Mouse (Mus musculus) megakaryocyte progenitor cell, adult 5-6 weeks (primary cell): ENCODE measurements around the gene Cers2. TPM values are rescaled to one million over a fixed set of nuclear protein-coding genes. Genes with fewer than 3 reads are reported as not detected.
"Not testable (repeated sequence)": the region's sequence is repeated elsewhere in the genome, so short reads cannot be mapped to it uniquely, and the experiment has no call there.

Experiments
- ATAC-seq: replicated peaks from 2 replicates; pipeline ENCODE4 v1.8.0; 2016; ENCODE audit warnings: mild to moderate bottlenecking, moderate TSS enrichment, inconsistent platforms; ENCODE audit not compliant: poor library complexity
- total RNA-seq, 2 experiments: library from RNA; stranded (forward) in 1 of 2; stranded (reverse) in 1 of 2; fragments of 157-497, 149-512 nt in 1 of 2; fragments of 200-1000 nt in 1 of 2; gene quantifications; 2 replicates each; pipeline versions ENCODE4 v1.2.3 to v1.2.4; 2015 to 2017

Cers2 gene
- total RNA-seq, 2 experiments from 2014 or later, result 98.4 to 203 TPM

GRCm38 (mm10) chr3:95315844-95316550 lies 1.4 kb downstream of the Cers2 start:
- no peak for ATAC-seq

GRCm38 (mm10) chr3:95317414-95318080 lies 3.0 kb downstream of the Cers2 start:
- ATAC-seq, result peak; percentile 29

- peak; percentile 13; the same call in 1 of the 2 replicates for ATAC-seq
These were observed 4.0 kb downstream of the Cers2 start for GRCm38 (mm10) chr3:95318548-95318947.

- ATAC-seq, result no peak
These were observed 4.5 kb downstream of the Cers2 start for GRCm38 (mm10) chr3:95319110-95319509.

- no peak for ATAC-seq
These were observed 5.4 kb downstream of the Cers2 start for GRCm38 (mm10) chr3:95319701-95320625.

- ATAC-seq, result no peak
These were observed 8.8 kb downstream of the Cers2 start for GRCm38 (mm10) chr3:95323429-95323828.

- 0 out of 2 replicates have a peak, but pooled peaks have one; percentile 43 for ATAC-seq
These were observed 10.0 kb downstream of the Cers2 start for GRCm38 (mm10) chr3:95324454-95325144.

- no peak for ATAC-seq
These were observed 14.3 kb downstream of the Cers2 start for GRCm38 (mm10) chr3:95328803-95329404.

GRCm38 (mm10) chr3:95331528-95331927 lies 16.9 kb downstream of the Cers2 start:
- ATAC-seq, result no peak

- ATAC-seq, result no peak
These were observed 22.8 kb downstream of the Cers2 start for GRCm38 (mm10) chr3:95337345-95337744.

GRCm38 (mm10) chr3:95338251-95338650 lies 23.7 kb downstream of the Cers2 start:
- no peak for ATAC-seq

- not testable (repeated sequence) for ATAC-seq
These were observed 28.9 kb downstream of the Cers2 start for GRCm38 (mm10) chr3:95343356-95344000.

GRCm38 (mm10) chr3:95346454-95346853 lies 31.9 kb downstream of the Cers2 start:
- no peak for ATAC-seq

- ATAC-seq, result not testable (repeated sequence)
These were observed 33.8 kb downstream of the Cers2 start for GRCm38 (mm10) chr3:95348343-95348742.

GRCm38 (mm10) chr3:95349491-95349890 lies 34.9 kb downstream of the Cers2 start:
- peak; percentile 94 for ATAC-seq

- peak; percentile 34 for ATAC-seq
These were observed 41.4 kb downstream of the Cers2 start for GRCm38 (mm10) chr3:95355911-95356544.

GRCm38 (mm10) chr3:95356701-95357449 lies 42.3 kb downstream of the Cers2 start, which contains the start of gene Setdb1:
Gene Setdb1 (minus strand): TSS chr3:95357202.
- peak; percentile 99 for ATAC-seq

- ATAC-seq, result no peak
These were observed 43.2 kb downstream of the Cers2 start for GRCm38 (mm10) chr3:95357746-95358145.
